Mouse (Mus musculus): Measurements from ENCODE around the gene Uggt1.

DNA sequence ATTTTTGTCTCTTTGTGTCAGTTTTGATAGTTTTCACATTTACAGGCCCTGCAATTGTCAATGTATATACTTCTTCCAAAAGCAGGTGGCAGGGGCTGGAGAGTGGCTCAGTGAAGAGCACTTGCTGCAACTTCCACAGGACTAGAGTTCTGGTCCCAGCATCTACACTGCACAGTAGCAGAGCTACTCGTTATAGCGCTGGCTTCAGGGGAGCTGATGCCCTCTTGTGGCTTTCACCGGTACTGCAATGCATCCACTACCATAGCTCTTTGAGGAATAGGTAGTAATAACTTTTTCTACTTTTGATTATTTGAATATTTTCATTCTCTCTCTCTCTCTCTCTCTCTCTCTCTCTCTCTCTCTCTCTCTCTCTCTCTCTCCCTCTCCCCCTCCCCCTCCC is 109.9 kb downstream of the Uggt1 start:
- TF ChIP-seq CTCF (IDR thresholded peaks at IDR 0.05; ENCODE audit: borderline replicate concordance, extremely low read depth, insufficient read depth, insufficient read length) (peak; percentile 87; the same call in 1 of the 2 replicates), POLR2A (IDR thresholded peaks at IDR 0.05; ENCODE audit: borderline replicate concordance, extremely low read depth, insufficient read depth, insufficient read length, poor library complexity, severe bottlenecking) (no peak)
